Mouse (Mus musculus) erythroblast, adult 5-6 weeks (primary cell): Measurements from ENCODE around the gene Elovl3. TPM values are rescaled to one million over a fixed set of nuclear protein-coding genes. Genes with fewer than 3 reads are reported as not detected.
"Not testable (repeated sequence)": the region's sequence is repeated elsewhere in the genome, so short reads cannot be mapped to it uniquely, and the experiment has no call there.

Experiments used
- ATAC-seq: replicated peaks from 2 replicates; pipeline ENCODE4 v1.8.0; 2016; ENCODE audit warnings: moderate number of reproducible peaks, mild to moderate bottlenecking, moderate TSS enrichment, inconsistent platforms; ENCODE audit not compliant: poor library complexity, low FRiP score, severe bottlenecking
- total RNA-seq, 2 experiments: library from RNA; stranded (forward) in 1 of 2; stranded (reverse) in 1 of 2; fragments of 150-400 nt in 1 of 2; fragments of 200-764, 138-1000 nt in 1 of 2; gene quantifications; 2 replicates each; pipeline versions ENCODE4 v1.2.3 to v1.2.4; 2015 to 2017; ENCODE audit warnings: low replicate concordance in 2 of 2

Gene Elovl3
- not detected in 2 replicates for total RNA-seq (2015; ENCODE audit: low replicate concordance)
- total RNA-seq (2017; ENCODE audit: low replicate concordance), result not detected in 2 replicates

GRCm38 (mm10) chr19:46131694-46132525, at the start of gene Elovl3:
Elovl3 (plus strand) TSS chr19:46131897.
- no peak for ATAC-seq

- no peak for ATAC-seq
Measured at GRCm38 (mm10) chr19:46085185-46085584, 46.5 kb upstream of the Elovl3 start.

- peak; percentile 74 for ATAC-seq
Measured at GRCm38 (mm10) chr19:46086337-46086736, 45.4 kb upstream of the Elovl3 start.

GRCm38 (mm10) chr19:46087871-46088270, 43.8 kb upstream of the Elovl3 start:
- ATAC-seq, result no peak

GRCm38 (mm10) chr19:46091641-46092040, 40.1 kb upstream of the Elovl3 start:
- ATAC-seq, result no peak

- ATAC-seq, result no peak
Measured at GRCm38 (mm10) chr19:46094144-46094543, 37.6 kb upstream of the Elovl3 start.

- ATAC-seq, result no peak
Measured at GRCm38 (mm10) chr19:46095291-46095690, 36.4 kb upstream of the Elovl3 start.

- no peak for ATAC-seq
Measured at GRCm38 (mm10) chr19:46096396-46096795, 35.3 kb upstream of the Elovl3 start.

- no peak for ATAC-seq
Measured at GRCm38 (mm10) chr19:46099561-46099960, 32.1 kb upstream of the Elovl3 start.

- ATAC-seq, result no peak
Measured at GRCm38 (mm10) chr19:46103437-46104186, 28.1 kb upstream of the Elovl3 start.

GRCm38 (mm10) chr19:46104187-46104557, 27.5 kb upstream of the Elovl3 start:
- no peak for ATAC-seq

GRCm38 (mm10) chr19:46110214-46110613, 21.5 kb upstream of the Elovl3 start:
- no peak for ATAC-seq

GRCm38 (mm10) chr19:46110781-46111180, 20.9 kb upstream of the Elovl3 start:
- no peak for ATAC-seq

GRCm38 (mm10) chr19:46114617-46115016, 17.1 kb upstream of the Elovl3 start:
- ATAC-seq, result no peak

GRCm38 (mm10) chr19:46119458-46119857, 12.2 kb upstream of the Elovl3 start:
- ATAC-seq, result no peak

- ATAC-seq, result no peak
Measured at GRCm38 (mm10) chr19:46120872-46121271, 10.8 kb upstream of the Elovl3 start.

GRCm38 (mm10) chr19:46123876-46124275, 7.8 kb upstream of the Elovl3 start:
- no peak for ATAC-seq

GRCm38 (mm10) chr19:46124651-46125050, 7.0 kb upstream of the Elovl3 start:
- no peak for ATAC-seq

- ATAC-seq, result no peak
Measured at GRCm38 (mm10) chr19:46126301-46126700, 5.4 kb upstream of the Elovl3 start.

GRCm38 (mm10) chr19:46129737-46130136, 2.0 kb upstream of the Elovl3 start:
- not testable (repeated sequence) for ATAC-seq

GRCm38 (mm10) chr19:46131283-46131682, 414 bp upstream of the Elovl3 start:
- ATAC-seq, result no peak
